Mouse (Mus musculus) gonadal fat pad, adult 2 months (tissue): Measurements from ENCODE around the gene Relch. TPM values are rescaled to one million over a fixed set of nuclear protein-coding genes. Genes with fewer than 3 reads are reported as not detected.
A peak's percentile ranks its signal among the peaks of the same experiment; 100 is the strongest.
"Not testable (repeated sequence)": the region's sequence is repeated elsewhere in the genome, so short reads cannot be mapped to it uniquely, and the experiment has no call there.

Source experiments
- DNase-seq: peaks from one replicate; pipeline ENCODE4 v3.0.0-alpha.2; 2012; ENCODE audit warnings: low read depth
- polyA plus RNA-seq: library from polyadenylated mRNA; depleted of rRNA; stranded (reverse); fragments of >200 nt; gene quantifications from 2 replicates; pipeline ENCODE4 v1.2.3, GENCODE M21; 2012

Gene Relch
- polyA plus RNA-seq, 1 experiment: 24.2 TPM

GRCm38 (mm10) chr1:105746444-105746843 lies 82.8 kb downstream of the Relch start:
- no peak for DNase-seq

DNA sequence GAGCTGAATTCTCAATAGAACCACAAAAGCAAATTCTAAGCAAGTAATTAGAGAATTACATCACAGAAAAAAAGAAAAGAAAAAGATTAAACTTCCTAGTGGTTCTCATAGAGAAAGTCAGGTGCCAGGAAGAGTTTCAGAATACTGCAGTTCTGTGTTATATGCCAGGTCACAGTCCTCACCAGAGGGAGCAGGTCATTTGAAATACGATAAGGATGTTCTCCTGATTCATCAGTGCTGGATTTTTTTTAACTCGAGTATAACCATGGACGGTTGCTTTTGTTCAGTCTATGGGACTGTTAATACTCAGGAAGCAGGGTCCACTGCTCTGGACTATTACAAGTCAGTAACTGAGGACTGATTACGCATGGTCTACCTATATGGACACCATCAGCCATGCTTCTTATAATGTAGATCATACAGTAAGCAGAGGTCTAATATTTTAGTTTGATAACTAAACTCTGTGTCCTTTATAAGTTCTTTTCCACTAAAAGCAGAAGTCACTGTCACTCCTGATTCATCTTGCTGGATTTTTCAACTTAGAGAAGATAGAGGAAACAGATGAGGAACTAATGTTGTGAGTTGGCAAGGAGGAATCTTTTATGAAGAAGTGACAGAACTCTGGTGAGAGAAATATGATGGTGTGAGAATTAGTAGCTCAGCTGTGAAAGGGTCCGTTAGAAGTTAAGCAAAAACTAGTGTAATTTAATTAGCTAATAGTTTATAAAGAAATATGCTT lies 83.4 kb downstream of the Relch start:
- no peak for DNase-seq

GRCm38 (mm10) chr1:105748091-105748799 lies 84.6 kb downstream of the Relch start:
- DNase-seq: no peak

- no peak for DNase-seq
Measured at GRCm38 (mm10) chr1:105752196-105752595, 88.5 kb downstream of the Relch start.

DNA sequence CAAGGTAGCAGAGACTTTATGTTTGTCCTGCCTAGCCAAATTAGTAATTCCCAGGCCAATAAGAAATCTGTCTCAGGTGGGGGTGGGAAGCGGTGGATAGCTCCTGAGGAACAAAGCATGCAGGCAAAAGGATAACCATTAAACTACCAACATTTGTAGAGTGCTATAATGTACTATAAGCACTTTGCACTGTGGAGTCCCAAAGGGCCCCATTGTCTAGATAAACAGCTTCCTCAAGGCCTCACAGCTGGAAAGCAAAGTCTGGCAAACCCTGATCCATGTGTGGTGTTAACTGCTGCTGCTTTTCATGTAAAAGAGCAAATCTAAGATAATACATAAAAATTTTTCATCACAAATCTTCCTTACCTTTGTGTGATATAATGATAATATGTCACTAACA lies 89.3 kb downstream of the Relch start:
- DNase-seq: no peak

- no peak for DNase-seq
Measured at GRCm38 (mm10) chr1:105758798-105759197, 95.1 kb downstream of the Relch start.

DNA sequence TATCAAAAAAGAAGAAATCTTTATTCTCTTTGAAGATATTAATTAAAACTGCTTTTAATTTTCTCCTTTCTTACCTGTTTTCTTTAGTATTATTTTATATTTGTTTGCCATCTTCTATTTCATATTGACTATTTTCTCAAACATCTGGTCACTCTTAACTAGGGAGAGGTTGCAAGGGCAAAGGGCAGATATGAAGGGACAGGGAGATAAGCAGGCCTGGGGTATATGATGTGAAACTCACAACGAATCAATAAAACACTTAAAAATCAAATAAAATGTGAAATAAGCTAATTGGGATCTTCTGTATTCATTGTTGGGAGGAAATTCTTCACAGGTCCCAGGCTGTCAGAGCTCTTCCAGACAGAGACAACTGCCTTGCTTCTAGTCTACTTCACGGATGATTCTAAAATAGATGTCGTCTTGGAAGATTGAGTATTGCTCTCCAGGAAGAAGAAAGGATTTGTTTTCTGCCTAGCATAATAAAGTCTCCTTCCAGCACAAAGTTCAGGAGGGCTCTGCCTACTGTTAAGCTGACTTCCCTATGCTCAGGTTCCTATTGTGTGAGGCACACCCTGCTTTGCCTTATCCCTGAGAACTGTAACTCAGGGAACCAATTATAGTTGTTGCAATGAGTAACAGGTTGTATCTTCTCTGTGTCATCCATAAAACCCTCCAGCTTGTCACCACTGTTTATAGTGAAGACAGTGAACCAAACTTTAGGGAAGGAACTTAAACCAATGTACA lies 95.9 kb downstream of the Relch start:
- no peak for DNase-seq

DNA sequence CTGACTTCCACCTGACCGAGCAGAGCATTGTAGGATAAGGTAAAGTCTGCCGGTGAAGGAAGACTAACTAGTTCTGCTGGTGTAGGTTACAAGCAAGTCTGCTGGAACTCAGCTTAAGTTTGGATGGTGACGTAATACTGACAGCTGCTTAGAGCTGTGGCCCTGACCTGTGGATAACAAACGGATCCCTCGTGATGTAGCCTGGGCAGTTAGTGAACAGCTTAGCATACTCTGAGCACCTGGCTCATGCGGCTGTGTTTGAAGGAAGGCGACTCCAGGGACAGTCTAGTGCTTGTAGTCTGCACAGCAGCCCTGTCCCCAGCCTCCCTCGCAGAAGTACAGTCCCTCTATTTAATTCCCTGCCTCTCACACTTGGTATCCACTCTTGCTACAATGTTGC lies 101.9 kb downstream of the Relch start:
- DNase-seq: no peak

GRCm38 (mm10) chr1:105766099-105766498 lies 102.4 kb downstream of the Relch start:
- DNase-seq: not testable (repeated sequence)

GRCm38 (mm10) chr1:105768397-105768796 lies 104.7 kb downstream of the Relch start:
- DNase-seq: peak; percentile 75

DNA sequence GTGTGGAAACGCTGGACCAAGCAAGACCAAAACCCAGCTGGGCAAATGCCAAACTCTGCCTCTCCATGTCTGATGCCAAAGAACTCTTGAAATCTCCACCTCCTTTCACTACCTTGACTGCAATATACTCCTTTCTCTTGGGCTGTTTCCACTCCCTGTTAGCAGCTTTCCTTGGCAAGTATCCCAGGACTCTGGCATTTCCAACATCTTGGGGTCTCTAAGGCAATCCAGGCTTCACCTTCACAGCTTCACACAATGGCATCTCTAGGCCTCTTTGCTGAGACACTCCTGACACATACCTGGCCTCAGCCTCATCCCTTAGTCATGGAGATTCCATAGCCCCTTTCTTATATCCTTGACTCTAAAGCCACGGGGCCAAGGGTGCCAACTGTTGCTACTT lies 107.0 kb downstream of the Relch start:
- no peak for DNase-seq

DNA sequence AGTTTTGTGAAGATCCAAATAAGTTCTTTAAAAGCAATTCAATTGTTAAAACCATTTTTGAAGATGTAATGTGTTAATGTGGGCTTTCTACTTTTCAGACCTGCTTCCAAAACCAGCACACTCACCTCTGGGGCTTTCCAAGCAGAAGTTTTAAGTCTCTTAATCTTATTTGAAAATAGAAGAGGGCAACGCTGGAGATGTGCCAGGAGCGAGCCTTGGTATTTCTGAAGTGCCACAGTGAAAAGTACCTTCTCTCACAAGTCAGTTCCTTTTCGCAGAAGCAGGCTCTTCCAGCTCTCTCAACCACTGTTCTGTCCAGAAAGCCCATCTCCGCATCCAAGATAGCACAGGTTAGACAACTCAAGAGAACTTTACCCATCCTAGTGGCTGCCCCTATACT lies 112.8 kb downstream of the Relch start:
- DNase-seq: no peak

DNA sequence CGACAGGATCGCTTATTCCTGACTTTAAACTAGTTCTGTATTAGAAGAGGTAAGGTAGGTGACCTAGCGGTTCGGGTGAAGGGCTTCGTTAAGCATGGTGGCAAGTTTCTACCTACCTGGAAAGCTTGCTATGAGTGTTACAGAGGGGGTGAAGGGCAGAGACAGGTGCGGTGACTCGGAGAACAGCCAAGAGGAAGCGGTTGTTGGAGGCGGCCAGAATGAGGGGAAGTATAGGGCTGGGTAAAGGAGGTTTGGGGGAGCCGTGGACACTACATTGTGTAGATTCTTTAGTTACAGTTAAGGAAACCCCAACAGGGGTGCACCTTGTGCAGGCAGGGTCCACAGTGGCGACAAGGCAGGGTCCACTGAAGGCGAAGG lies 116.4 kb downstream of the Relch start:
- DNase-seq: no peak

DNA sequence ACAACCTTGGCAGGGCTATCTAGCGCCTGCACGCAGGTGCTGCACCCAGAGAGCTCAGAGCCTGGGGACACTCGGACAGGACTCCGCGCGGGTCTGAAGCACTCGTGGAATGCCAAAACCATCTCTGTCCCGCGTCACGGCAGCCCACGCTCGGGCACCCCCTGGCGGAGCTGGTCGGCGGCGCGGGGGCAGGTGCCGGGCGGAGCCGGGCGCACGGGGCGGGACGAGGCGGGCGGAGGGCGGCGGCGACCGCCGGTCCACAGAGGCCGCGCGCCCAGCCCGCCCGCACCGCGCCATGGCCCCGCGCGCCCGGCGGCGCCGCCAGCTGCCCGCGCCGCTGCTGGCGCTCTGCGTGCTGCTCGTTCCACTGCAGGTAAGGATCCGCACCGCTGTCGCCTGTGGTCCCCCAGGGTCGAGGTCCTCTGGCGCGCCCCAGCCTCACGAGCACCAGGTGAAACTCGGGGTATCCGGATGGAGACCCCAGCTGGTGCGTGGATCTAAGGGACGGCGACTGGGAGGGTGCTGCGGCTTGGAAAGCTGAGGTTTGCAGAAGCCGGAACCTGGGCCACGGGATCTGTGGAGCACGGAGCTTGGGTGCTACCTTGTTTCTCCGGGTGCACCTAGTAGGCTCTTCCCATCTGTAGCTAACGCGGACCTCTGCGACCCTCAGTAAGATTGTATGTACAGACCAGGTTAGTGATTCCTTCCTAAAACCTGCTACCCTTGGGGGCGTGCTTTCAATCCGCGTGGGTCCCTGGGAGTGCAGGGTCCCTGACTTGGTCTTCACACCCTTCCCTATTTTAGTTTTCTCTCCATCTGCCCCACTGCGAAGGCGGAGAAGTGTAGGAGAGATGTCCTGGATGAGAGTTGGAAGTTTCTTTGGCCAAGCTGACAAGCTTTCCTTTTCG lies 117.0 kb downstream of the Relch start, which contains the start of gene Tnfrsf11a:
Gene Tnfrsf11a (plus strand): TSS at position 262 of the 908 bp plus-strand sequence.
- no peak for DNase-seq

DNA sequence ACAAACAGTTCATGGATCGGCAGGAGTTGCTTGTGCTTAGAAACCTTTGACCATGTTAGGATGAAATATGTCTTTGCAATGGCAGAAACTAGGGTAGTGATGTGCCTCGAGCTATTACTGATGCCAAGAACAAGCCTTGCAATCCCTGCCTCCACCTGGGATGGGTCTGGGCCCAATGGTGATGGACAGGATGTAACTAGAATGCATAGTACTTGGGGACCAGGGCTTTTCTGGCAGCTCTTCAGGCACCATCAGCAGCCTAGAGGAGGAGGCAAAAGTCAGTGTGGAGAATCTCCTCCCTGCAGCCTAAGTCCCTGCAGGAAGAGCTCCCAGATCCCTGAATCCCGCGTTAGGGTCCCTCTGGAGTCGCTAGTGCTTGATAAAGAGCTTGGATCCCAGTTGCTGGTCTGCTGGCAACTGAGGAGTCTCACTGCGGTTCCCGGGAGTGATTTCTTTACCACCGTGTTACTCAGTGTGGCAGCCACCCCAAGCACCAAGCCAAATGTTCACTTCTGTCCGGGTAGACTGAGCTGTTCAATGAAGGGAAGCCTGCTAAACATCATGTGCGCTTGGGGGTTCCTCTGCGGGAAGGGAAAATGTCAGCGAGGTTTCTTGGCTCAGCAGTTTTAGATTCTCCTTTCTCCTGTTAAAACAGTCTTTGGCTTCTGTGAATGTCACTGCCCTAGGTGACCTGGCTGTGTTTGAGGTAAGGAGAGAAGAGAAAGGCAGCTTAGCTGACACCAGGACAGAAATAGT lies 117.9 kb downstream of the Relch start:
- DNase-seq: no peak

DNA sequence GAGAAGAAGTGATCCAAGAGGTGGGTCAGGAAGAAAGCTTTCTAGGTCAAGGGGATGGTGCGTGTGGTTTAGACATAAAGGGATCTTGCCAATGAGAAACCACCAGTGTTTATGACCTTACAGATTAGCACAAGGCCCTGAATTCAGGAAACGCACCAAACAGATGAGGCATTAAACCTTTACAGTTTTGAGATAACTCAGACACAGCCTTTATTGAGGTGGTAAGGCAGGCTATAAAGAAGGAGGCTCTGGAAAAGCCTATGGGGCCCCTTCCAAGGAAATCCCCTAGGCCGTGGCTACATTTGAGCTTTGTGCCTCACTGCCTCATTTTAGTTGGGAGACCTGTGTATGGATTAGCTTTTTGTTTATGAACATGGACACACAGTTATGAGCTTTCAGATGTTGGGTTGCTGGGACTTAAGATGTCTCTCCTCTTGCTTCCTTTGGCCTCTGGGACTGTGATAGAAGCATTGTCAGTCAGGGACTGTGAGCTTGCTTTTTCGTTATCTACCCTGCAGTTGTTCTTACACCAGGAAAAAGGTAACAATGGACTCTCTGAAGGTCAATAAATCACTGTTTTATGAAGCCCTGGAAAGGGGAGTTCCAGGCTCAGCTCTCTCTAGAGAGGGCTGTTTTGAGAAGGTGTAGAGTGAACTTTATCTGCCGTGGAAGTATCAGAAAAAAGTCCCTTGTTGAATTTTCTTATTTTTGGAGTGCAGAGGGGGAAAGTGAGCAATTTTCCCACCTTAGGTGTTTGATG lies 120.8 kb downstream of the Relch start:
- no peak for DNase-seq

- no peak for DNase-seq
Measured at GRCm38 (mm10) chr1:105785146-105785545, 121.5 kb downstream of the Relch start.

DNA sequence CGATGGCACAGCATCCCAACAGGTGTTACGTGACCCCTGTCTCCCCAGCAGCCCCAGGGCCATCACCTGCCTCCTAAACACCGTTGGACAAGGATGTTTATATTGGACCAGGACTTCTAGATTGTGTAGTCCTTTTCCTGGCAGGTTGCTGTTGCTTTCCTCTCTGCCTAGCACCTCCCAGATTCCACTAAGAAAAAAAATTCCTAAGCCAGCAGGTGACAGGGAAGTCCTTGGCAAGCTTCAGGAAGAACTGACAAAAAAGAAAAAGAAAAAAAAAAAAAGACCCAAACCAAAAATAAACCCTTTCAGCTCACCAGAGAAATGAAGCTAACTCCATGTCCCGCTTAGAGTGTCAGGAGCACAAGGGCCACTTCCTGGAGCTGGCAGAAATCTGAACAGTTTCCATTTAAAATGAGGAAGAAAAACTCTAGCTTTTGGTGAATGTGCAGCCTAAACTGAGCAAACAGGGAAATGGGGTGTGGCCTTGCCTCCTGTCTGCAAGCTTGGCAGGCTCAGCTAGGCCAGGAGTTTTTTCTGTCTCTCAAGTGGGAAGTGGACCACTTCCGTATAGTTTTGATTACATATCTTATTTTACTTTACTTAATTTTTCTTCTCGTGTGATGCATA lies 123.2 kb downstream of the Relch start:
- DNase-seq: no peak

- DNase-seq: no peak
Measured at GRCm38 (mm10) chr1:105790103-105790502, 126.4 kb downstream of the Relch start.

DNA sequence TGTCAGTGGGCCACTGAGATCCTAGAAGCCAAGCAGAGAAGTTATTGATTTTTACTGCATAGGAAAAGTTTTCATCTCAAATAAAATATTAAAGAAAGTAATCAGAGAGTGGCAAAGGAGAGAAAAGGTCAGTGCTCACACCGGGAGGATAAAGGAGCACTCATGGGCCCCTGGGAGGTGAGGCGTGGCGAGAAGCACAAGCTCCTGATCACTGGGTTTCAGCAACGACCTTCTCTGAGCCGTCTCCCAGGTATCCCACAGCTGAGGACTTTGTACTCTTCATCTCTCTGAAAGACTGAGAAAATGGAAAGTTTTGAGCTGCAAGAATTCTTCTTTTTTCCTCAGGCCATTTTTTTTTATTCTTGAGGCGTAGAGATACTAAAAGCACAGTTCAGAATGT lies 131.0 kb downstream of the Relch start:
- DNase-seq: no peak
